ENCODE assay signal across 17 mouse cellular contexts in the genomic region with DNA sequence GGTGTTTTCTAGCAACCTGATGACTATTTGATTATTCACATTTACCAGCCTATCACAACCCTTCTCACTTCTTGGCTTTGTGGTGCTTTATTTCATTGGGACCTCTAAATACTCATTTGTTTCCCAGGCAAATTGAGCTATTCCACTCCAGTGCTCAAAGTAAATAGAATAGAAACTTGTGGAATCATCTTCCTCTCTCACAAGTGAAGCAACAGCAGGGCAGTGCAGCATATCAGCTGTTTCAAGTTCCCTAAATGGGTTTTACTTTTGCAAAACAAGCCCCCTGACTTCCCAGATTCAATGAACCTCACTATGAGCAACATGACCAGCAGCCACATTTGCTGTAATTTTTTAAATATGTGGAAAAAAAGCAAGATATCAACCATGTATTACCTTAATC.
DNase-seq lines count a peak whose midpoint lies in the region; ATAC-seq and TF ChIP-seq lines count a peak whose summit lies in the region.
"Had no signal": no experiment of that assay in that cellular context is flagged by ENCODE, and none has a peak within 500 bp of the region (broad histone marks: within the 10 kb centered on the region; RNA-seq: fewer than 3 reads in every experiment).

No protein-coding gene starts in this region.

- H3K36me3 ChIP-seq in midbrain, embryonic 10.5 days, result no peaks in the 10 kb centered on the region
- H3K36me3 ChIP-seq: embryonic facial prominence, embryonic 12.5 days; limb, embryonic 12.5 days; neural tube, embryonic 12.5 days had no signal

- TF ChIP-seq POLR2A in lung, adult 2 months (IDR thresholded peaks at IDR 0.05; ENCODE audit: borderline replicate concordance, extremely low read depth, low read depth, low read length), result no peak

- no peak for TF ChIP-seq CTCF in lung, adult 2 months (IDR thresholded peaks at IDR 0.05; ENCODE audit: insufficient read depth, low read length)

- H3K4me3 ChIP-seq in lung, adult 2 months (replicated peaks; ENCODE audit: extremely low read depth, low read depth, low read length), result peak overlapping the region; percentile 47
- H3K4me3 ChIP-seq in midbrain, embryonic 10.5 days, result no peak overlapping the region
- H3K4me3 ChIP-seq: embryonic facial prominence, embryonic 12.5 days; limb, embryonic 12.5 days; neural tube, embryonic 12.5 days had no signal

- no peak overlapping the region for H3K27ac ChIP-seq in midbrain, embryonic 10.5 days (replicated peaks)
- H3K27ac ChIP-seq: embryonic facial prominence, embryonic 12.5 days; hindbrain, postnatal 0 days; limb, embryonic 12.5 days; neural tube, embryonic 12.5 days had no signal

- ATAC-seq in hematopoietic stem cell, adult 5-6 weeks (replicated peaks in 1 of 2; ENCODE audit: insufficient read depth in 1 of 2, low FRiP score in 2 of 2, low TSS enrichment in 1 of 2, low read depth in 1 of 2, poor library complexity in 2 of 2, severe bottlenecking in 2 of 2), result peak; percentile 27 to 62; a peak in 1 of 4 replicates
- peak; percentile 75 for ATAC-seq in neutrophil, adult 5-6 weeks (ENCODE audit: extremely low read depth, insufficient number of reproducible peaks, low FRiP score, poor library complexity, severe bottlenecking)
- ATAC-seq: hindbrain, postnatal 0 days; midbrain, embryonic 16.5 days had no signal

- no peaks in the 10 kb centered on the region for H3K9me3 ChIP-seq in midbrain, embryonic 10.5 days (replicated peaks)
- H3K9me3 ChIP-seq: embryonic facial prominence, embryonic 12.5 days; limb, embryonic 12.5 days; neural tube, embryonic 12.5 days had no signal

- intact Hi-C loops in heart, postnatal 25 days (cut with DNase I), result no loop called here

- H3K4me1 ChIP-seq in lung, adult 2 months (ENCODE audit: control insufficient read depth, insufficient read depth, low read length), result no peaks in the 10 kb centered on the region
- H3K4me1 ChIP-seq in midbrain, embryonic 10.5 days, result no peaks in the 10 kb centered on the region
- H3K4me1 ChIP-seq: embryonic facial prominence, embryonic 12.5 days; limb, embryonic 12.5 days; neural tube, embryonic 12.5 days had no signal

- peak; percentile 7 for DNase-seq in heart, adult 8-10 months (ENCODE audit: low spot score)
- DNase-seq in heart, postnatal 25 days (ENCODE audit: low spot score), result no peak
- no peak for DNase-seq in lung, adult 2 months
- no peak for DNase-seq in lung, postnatal 10 days
- DNase-seq in right cerebral cortex, postnatal 14 days, result no peak
- no peak for DNase-seq in midbrain, embryonic 10.5 days (ENCODE audit: low spot score)
- DNase-seq: cerebellum, adult 11 months; heart, postnatal 10 days; kidney, adult 18-20 months; kidney, postnatal 25 days had no signal

- no peaks in the 10 kb centered on the region for H3K27me3 ChIP-seq in midbrain, embryonic 10.5 days (ENCODE audit: low read depth, poor library complexity, severe bottlenecking)
- H3K27me3 ChIP-seq: embryonic facial prominence, embryonic 12.5 days; limb, embryonic 12.5 days; neural tube, embryonic 12.5 days had no signal
